Mouse (Mus musculus): Measurements from ENCODE around the gene Dennd6b. TPM values are rescaled to one million over a fixed set of nuclear protein-coding genes. Genes with fewer than 3 reads are reported as not detected.

Gene Dennd6b
- total and polyA plus RNA-seq, 3 experiments: 4.1 to 9.1 (median 9.0) TPM

GRCm38 (mm10) chr15:89182842-89183241 lies 13.5 kb downstream of the Dennd6b start:
- Histone ChIP-seq H3K9ac (ENCODE audit: insufficient read depth, low read depth) (no peak overlapping the region), H3K9me3 (replicated peaks; ENCODE audit: low read length) (peaks cover 8% of the 10 kb centered on the region), H3K27ac (ENCODE audit: insufficient read depth, low read depth) (no peak overlapping the region), H3K4me2 (ENCODE audit: insufficient read depth, low read depth, poor library complexity, severe bottlenecking) (no peak overlapping the region), H3K27me3 (replicated peaks) (no peaks in the 10 kb centered on the region), H3K4me1 (ENCODE audit: control insufficient read depth in 1 of 2, insufficient read depth in 2 of 2) (peaks cover 12 to 29% of the 10 kb centered on the region in 2 experiments), H3K36me3 (replicated peaks in 1 of 2; ENCODE audit: control insufficient read depth in 1 of 2, insufficient read depth in 1 of 2, low read length in 1 of 2) (peaks cover 20 to 62% of the 10 kb centered on the region in 2 experiments), H3K4me3 (replicated peaks in 1 of 3; ENCODE audit: low read depth in 2 of 3, low read length in 2 of 3, poor library complexity in 1 of 3) (no peak overlapping the region), H3K79me2 (replicated peaks; ENCODE audit: control insufficient read depth, extremely low read depth, insufficient read depth, poor library complexity, severe bottlenecking) (0 out of 2 replicates have a peak, but pooled peaks cover 3% of the 10 kb centered on the region)
- TF ChIP-seq MAFK (IDR thresholded peaks at IDR 0.05; ENCODE audit: insufficient replicate concordance, low read length): no peak
- in situ Hi-C loops (cut with MboI; ENCODE audit: low pct_ligation_motif_present, low pct_unique_long_range_greater_than_20kb, low sequenced_read_pairs) (no loop called here), dilution Hi-C loops (cut with MboI; ENCODE audit: extremely low pct_ligation_motif_present, extremely low pct_unique_long_range_greater_than_20kb, low sequenced_read_pairs) (no loop called here)
- DNase-seq (ENCODE audit: extremely low read depth): no peak

GRCm38 (mm10) chr15:89182328-89182741 lies 14.0 kb downstream of the Dennd6b start:
- peaks cover 8% of the 10 kb centered on the region for H3K9me3 ChIP-seq (replicated peaks; ENCODE audit: low read length)
- no peak for TF ChIP-seq SIN3A (IDR thresholded peaks at IDR 0.05; ENCODE audit: low read length)
- TF ChIP-seq IRF4 (IDR thresholded peaks at IDR 0.05; ENCODE audit: low read depth, low read length): no peak
- TF ChIP-seq UBTF (IDR thresholded peaks at IDR 0.05; ENCODE audit: low read depth, low read length): no peak
- no peak for TF ChIP-seq ZMIZ1 (IDR thresholded peaks at IDR 0.05; ENCODE audit: low read depth, low read length)
- TF ChIP-seq RCOR1 (conservative IDR thresholded peaks at IDR 0.05; ENCODE audit: low read depth, low read length): no peak
- TF ChIP-seq NRF1 (IDR thresholded peaks at IDR 0.05; ENCODE audit: low read depth, low read length): no peak
- TF ChIP-seq EP300 (IDR thresholded peaks at IDR 0.05; ENCODE audit: low read length): no peak
- TF ChIP-seq ZKSCAN1 (IDR thresholded peaks at IDR 0.05; ENCODE audit: borderline replicate concordance, low read depth, low read length): no peak
- TF ChIP-seq E2F4 (IDR thresholded peaks at IDR 0.05; ENCODE audit: insufficient replicate concordance, low read depth, low read length): no peak
- no peak for TF ChIP-seq MAFK (IDR thresholded peaks at IDR 0.05; ENCODE audit: insufficient replicate concordance, low read length)
- TF ChIP-seq MXI1 (IDR thresholded peaks at IDR 0.05; ENCODE audit: low read depth, low read length): no peak
- no peak for TF ChIP-seq SMC3 (IDR thresholded peaks at IDR 0.05; ENCODE audit: low read depth, low read length)
- TF ChIP-seq ETS1 (conservative IDR thresholded peaks at IDR 0.05; ENCODE audit: low read depth, low read length): no peak
- no peak for TF ChIP-seq BHLHE40 (IDR thresholded peaks at IDR 0.05; ENCODE audit: low read depth, low read length)
- no peak for TF ChIP-seq ZC3H11A (IDR thresholded peaks at IDR 0.05; ENCODE audit: low read depth, low read length)
- TF ChIP-seq USF1 (IDR thresholded peaks at IDR 0.05; ENCODE audit: low read depth, low read length): no peak
- no peak for TF ChIP-seq MAX (IDR thresholded peaks at IDR 0.05; ENCODE audit: low read length)
- no peak overlapping the region for H3K4me2 ChIP-seq (ENCODE audit: insufficient read depth, low read depth, poor library complexity, severe bottlenecking)
- in situ Hi-C loops (cut with MboI; ENCODE audit: low pct_ligation_motif_present, low pct_unique_long_range_greater_than_20kb, low sequenced_read_pairs): no loop called here
- H3K79me2 ChIP-seq (replicated peaks; ENCODE audit: control insufficient read depth, extremely low read depth, insufficient read depth, poor library complexity, severe bottlenecking): 0 out of 2 replicates have a peak, but pooled peaks cover 3% of the 10 kb centered on the region
- peaks cover 16 to 34% of the 10 kb centered on the region in 2 experiments for H3K4me1 ChIP-seq (ENCODE audit: control insufficient read depth in 1 of 2, insufficient read depth in 2 of 2)
- H3K27ac ChIP-seq (ENCODE audit: insufficient read depth, low read depth): no peak overlapping the region
- no peak overlapping the region for H3K9ac ChIP-seq (ENCODE audit: insufficient read depth, low read depth)
- H3K4me3 ChIP-seq (replicated peaks in 1 of 3; ENCODE audit: low read depth in 2 of 3, low read length in 2 of 3, poor library complexity in 1 of 3): no peak overlapping the region
- dilution Hi-C loops (cut with MboI; ENCODE audit: extremely low pct_ligation_motif_present, extremely low pct_unique_long_range_greater_than_20kb, low sequenced_read_pairs): no loop called here
- peaks cover 18 to 58% of the 10 kb centered on the region in 2 experiments for H3K36me3 ChIP-seq (replicated peaks in 1 of 2; ENCODE audit: control insufficient read depth in 1 of 2, insufficient read depth in 1 of 2, low read length in 1 of 2)
- H3K27me3 ChIP-seq (replicated peaks): no peaks in the 10 kb centered on the region
- no peak for DNase-seq (ENCODE audit: extremely low read depth)

All from CH12.LX (cell line).